Mouse (Mus musculus): Measurements from ENCODE around the gene Adss. TPM values are rescaled to one million over a fixed set of nuclear protein-coding genes. Genes with fewer than 3 reads are reported as not detected.
A peak's percentile ranks its signal among the peaks of the same experiment; 100 is the strongest.
"Not testable (repeated sequence)": the region's sequence is repeated elsewhere in the genome, so short reads cannot be mapped to it uniquely, and the experiment has no call there.

Adss gene
- polyA plus RNA-seq (2015; fragmentation: Nextera tagmentation; extraction: Ambion mirVana) = 47.6 and 49.5 TPM in 2 replicates

- peak within 1 kb of the TSS; percentile 92 for H3K27ac ChIP-seq
- peaks cover 18% of the 10 kb centered on the region for H3K4me1 ChIP-seq (replicated peaks)
- peak within 1 kb of the TSS; percentile 94 for H3K4me3 ChIP-seq
- ATAC-seq (ENCODE audit: low FRiP score) = peak; percentile 99
- H3K4me2 ChIP-seq = peak within 1 kb of the TSS; percentile 64
- H3K36me3 ChIP-seq = no peaks in the 10 kb centered on the region
- no peaks in the 10 kb centered on the region for H3K27me3 ChIP-seq
- 1% methylated on average over 35 of the region's 64 CpGs for WGBS
- no peaks in the 10 kb centered on the region for H3K9me3 ChIP-seq
- peak within 1 kb of the TSS; percentile 93 for H3K9ac ChIP-seq
These were observed at the start of gene Adss for GRCm38 (mm10) chr1:177796193-177796939. Gene Adss, minus strand, starts transcription at chr1:177796511.

GRCm38 (mm10) chr1:177845812-177846211 is 49.5 kb upstream of the Adss start:
- not testable (repeated sequence) for H3K4me3 ChIP-seq; H3K4me2 ChIP-seq; H3K36me3 ChIP-seq; H3K4me1 ChIP-seq (replicated peaks); H3K9ac ChIP-seq; ATAC-seq (ENCODE audit: low FRiP score); H3K27ac ChIP-seq; H3K27me3 ChIP-seq; H3K9me3 ChIP-seq
- 39% methylated on average over 3 of the region's 3 CpGs for WGBS

- not testable (repeated sequence) for ATAC-seq (ENCODE audit: low FRiP score); H3K4me1 ChIP-seq (replicated peaks); H3K27me3 ChIP-seq; H3K4me3 ChIP-seq; H3K4me2 ChIP-seq; H3K27ac ChIP-seq; H3K36me3 ChIP-seq; H3K9ac ChIP-seq; H3K9me3 ChIP-seq
- 90% methylated on average over 4 of the region's 4 CpGs for WGBS
These were observed 31.5 kb upstream of the Adss start for GRCm38 (mm10) chr1:177827776-177828175.

- not testable (repeated sequence) for H3K36me3 ChIP-seq; H3K9me3 ChIP-seq; H3K27ac ChIP-seq; H3K4me1 ChIP-seq (replicated peaks); H3K9ac ChIP-seq; H3K4me2 ChIP-seq; ATAC-seq (ENCODE audit: low FRiP score); H3K27me3 ChIP-seq; H3K4me3 ChIP-seq
- WGBS = 23% methylated on average over 1 of the region's 1 CpGs
These were observed 10.5 kb upstream of the Adss start for GRCm38 (mm10) chr1:177806772-177807171.

GRCm38 (mm10) chr1:177803511-177803910 is 7.2 kb upstream of the Adss start:
- no peak for ATAC-seq (ENCODE audit: low FRiP score)
- no peak overlapping the region for H3K27ac ChIP-seq
- no peak overlapping the region for H3K9ac ChIP-seq
- no peaks in the 10 kb centered on the region for H3K4me1 ChIP-seq (replicated peaks)
- no peak overlapping the region for H3K4me2 ChIP-seq
- H3K9me3 ChIP-seq = no peaks in the 10 kb centered on the region
- 87% methylated on average over 2 of the region's 2 CpGs for WGBS
- no peaks in the 10 kb centered on the region for H3K36me3 ChIP-seq
- H3K27me3 ChIP-seq = no peaks in the 10 kb centered on the region
- H3K4me3 ChIP-seq = no peak overlapping the region

- Histone ChIP-seq H3K27me3 (no peaks in the 10 kb centered on the region), H3K4me1 (replicated peaks) (peaks cover 18% of the 10 kb centered on the region), H3K27ac (no peak overlapping the region), H3K4me2 (0 out of 2 replicates have a peak overlapping the region, but pooled peaks have one; percentile 23), H3K36me3 (no peaks in the 10 kb centered on the region), H3K9ac (no peak overlapping the region), H3K9me3 (no peaks in the 10 kb centered on the region), H3K4me3 (no peak overlapping the region)
- WGBS = 75% methylated on average over 8 of the region's 8 CpGs
- no peak for ATAC-seq (ENCODE audit: low FRiP score)
These were observed 942 bp upstream of the Adss start for GRCm38 (mm10) chr1:177797151-177797755.

- ATAC-seq (ENCODE audit: low FRiP score) = peak; percentile 49; the same call in 1 of the 2 replicates
- no peaks in the 10 kb centered on the region for H3K9me3 ChIP-seq
- H3K4me3 ChIP-seq = peak overlapping the region; percentile 94
- H3K4me2 ChIP-seq = peak overlapping the region; percentile 64
- H3K4me1 ChIP-seq (replicated peaks) = peaks cover 18% of the 10 kb centered on the region
- H3K9ac ChIP-seq = peak overlapping the region; percentile 93
- peak overlapping the region; percentile 92 for H3K27ac ChIP-seq
- no peaks in the 10 kb centered on the region for H3K36me3 ChIP-seq
- no peaks in the 10 kb centered on the region for H3K27me3 ChIP-seq
- WGBS = under 1% methylated on average over 40 of the region's 41 CpGs
These were observed 704 bp downstream of the Adss start for GRCm38 (mm10) chr1:177795421-177796192.

GRCm38 (mm10) chr1:177794866-177795265 is 1.4 kb downstream of the Adss start:
- peak overlapping the region; percentile 93 for H3K9ac ChIP-seq
- H3K4me2 ChIP-seq = peak overlapping the region; percentile 64
- no peaks in the 10 kb centered on the region for H3K27me3 ChIP-seq
- ATAC-seq (ENCODE audit: low FRiP score) = no peak
- peaks cover 18% of the 10 kb centered on the region for H3K4me1 ChIP-seq (replicated peaks)
- no peaks in the 10 kb centered on the region for H3K36me3 ChIP-seq
- WGBS = 7% methylated on average over 8 of the region's 8 CpGs
- 0 out of 2 replicates have a peak, but pooled peaks cover 1% of the 10 kb centered on the region for H3K9me3 ChIP-seq
- peak overlapping the region; percentile 94 for H3K4me3 ChIP-seq
- no peak overlapping the region for H3K27ac ChIP-seq

GRCm38 (mm10) chr1:177792835-177793234 is 3.5 kb downstream of the Adss start:
- Histone ChIP-seq H3K4me3 (no peak overlapping the region), H3K4me2 (no peak overlapping the region), H3K36me3 (peaks cover 4% of the 10 kb centered on the region; the same call in 1 of the 2 replicates), H3K9ac (no peak overlapping the region), H3K4me1 (replicated peaks) (peaks cover 18% of the 10 kb centered on the region), H3K27me3 (no peaks in the 10 kb centered on the region), H3K27ac (no peak overlapping the region), H3K9me3 (0 out of 2 replicates have a peak, but pooled peaks cover 9% of the 10 kb centered on the region)
- WGBS = 89% methylated on average over 3 of the region's 3 CpGs
- ATAC-seq (ENCODE audit: low FRiP score) = no peak

GRCm38 (mm10) chr1:177777397-177777796 is 18.9 kb downstream of the Adss start:
- no peak for ATAC-seq (ENCODE audit: low FRiP score)
- Histone ChIP-seq H3K9ac (no peak overlapping the region), H3K4me3 (no peak overlapping the region), H3K27me3 (no peaks in the 10 kb centered on the region), H3K27ac (no peak overlapping the region), H3K4me2 (no peak overlapping the region), H3K36me3 (peaks cover 50% of the 10 kb centered on the region), H3K9me3 (no peaks in the 10 kb centered on the region), H3K4me1 (replicated peaks) (no peaks in the 10 kb centered on the region)
- 91% methylated on average over 2 of the region's 2 CpGs for WGBS

- H3K9ac ChIP-seq = no peak overlapping the region
- H3K27me3 ChIP-seq = no peaks in the 10 kb centered on the region
- H3K36me3 ChIP-seq = peaks cover 55% of the 10 kb centered on the region
- no peak overlapping the region for H3K27ac ChIP-seq
- H3K9me3 ChIP-seq = no peaks in the 10 kb centered on the region
- no peaks in the 10 kb centered on the region for H3K4me1 ChIP-seq (replicated peaks)
- no peak overlapping the region for H3K4me2 ChIP-seq
- ATAC-seq (ENCODE audit: low FRiP score) = no peak
- no peak overlapping the region for H3K4me3 ChIP-seq
These were observed 27.4 kb downstream of the Adss start for GRCm38 (mm10) chr1:177768931-177769330.

GRCm38 (mm10) chr1:177757249-177757648 is 39.1 kb downstream of the Adss start:
- 86% methylated on average over 5 of the region's 5 CpGs for WGBS
- no peaks in the 10 kb centered on the region for H3K9me3 ChIP-seq
- no peaks in the 10 kb centered on the region; the same call in 1 of the 2 replicates for H3K36me3 ChIP-seq
- no peaks in the 10 kb centered on the region for H3K4me1 ChIP-seq (replicated peaks)
- no peak overlapping the region for H3K4me3 ChIP-seq
- ATAC-seq (ENCODE audit: low FRiP score) = no peak
- H3K9ac ChIP-seq = no peak overlapping the region
- H3K4me2 ChIP-seq = no peak overlapping the region
- H3K27me3 ChIP-seq = no peaks in the 10 kb centered on the region
- H3K27ac ChIP-seq = no peak overlapping the region

Measured in hindbrain, embryonic 13.5 days (tissue).